Mouse (Mus musculus) left cerebral cortex, adult 9 months (tissue): ENCODE data around the gene 6030458C11Rik.

Experiments used
- DNase-seq, 2 experiments: peaks; one replicate each; pipeline ENCODE4 v3.0.0; 2022; ENCODE audit warnings: low spot score in 2 of 2

Gene 6030458C11Rik

GRCm38 (mm10) chr15:12760747-12761146 is 63.7 kb downstream of the 6030458C11Rik start:
- DNase-seq: no peak

- no peak for DNase-seq
These were observed 66.0 kb downstream of the 6030458C11Rik start for GRCm38 (mm10) chr15:12758461-12758860.
